Mouse (Mus musculus) granulocyte monocyte progenitor cell, adult 5-6 weeks (primary cell): ENCODE measurements around the gene Csad. TPM values are rescaled to one million over a fixed set of nuclear protein-coding genes. Genes with fewer than 3 reads are reported as not detected.

Experiments used
- ATAC-seq: replicated peaks from 2 replicates; pipeline ENCODE4 v1.8.0; 2016; ENCODE audit warnings: mild to moderate bottlenecking, moderate TSS enrichment, inconsistent platforms; ENCODE audit not compliant: poor library complexity, severe bottlenecking
- total RNA-seq, 2 experiments: library from RNA; stranded (forward) in 1 of 2; stranded (reverse) in 1 of 2; fragments of 200-712, 200-1000 nt in 1 of 2; fragments of >200 nt in 1 of 2; fragmentation: Nextera tagmentation in 1 of 2; gene quantifications; 2 replicates each; pipeline ENCODE4 v1.2.3; 2014 to 2017

The Csad gene
- total RNA-seq (2014; fragmentation: Nextera tagmentation) (17.0 and 18.1 TPM in 2 replicates), total RNA-seq (2017) (7.5 and 23.4 TPM in 2 replicates)

GRCm38 (mm10) chr15:102204674-102205505 is at the start of gene Csad:
TSS of gene Csad (minus strand) at chr15:102204724.
- ATAC-seq: no peak

DNA sequence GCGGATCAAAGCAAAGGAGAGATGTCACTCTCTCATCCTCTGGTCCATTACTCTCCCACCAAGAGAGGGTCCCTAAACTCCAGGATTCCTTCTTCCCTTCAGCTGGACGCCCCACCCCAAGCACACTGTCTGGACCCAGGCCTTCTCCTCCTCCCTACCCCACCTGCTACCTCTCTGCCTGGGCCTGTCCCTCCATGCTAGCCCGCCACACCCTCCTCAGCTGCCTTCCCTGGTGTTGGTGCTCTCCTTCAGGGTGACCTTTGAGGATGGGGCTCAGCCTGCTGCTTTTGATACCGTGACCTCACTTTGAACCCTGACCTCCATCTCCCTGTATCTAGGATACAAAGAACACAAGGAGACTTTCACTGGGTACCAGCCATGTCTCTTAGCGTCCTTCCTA is 46.0 kb upstream of the Csad start:
- ATAC-seq: no peak

DNA sequence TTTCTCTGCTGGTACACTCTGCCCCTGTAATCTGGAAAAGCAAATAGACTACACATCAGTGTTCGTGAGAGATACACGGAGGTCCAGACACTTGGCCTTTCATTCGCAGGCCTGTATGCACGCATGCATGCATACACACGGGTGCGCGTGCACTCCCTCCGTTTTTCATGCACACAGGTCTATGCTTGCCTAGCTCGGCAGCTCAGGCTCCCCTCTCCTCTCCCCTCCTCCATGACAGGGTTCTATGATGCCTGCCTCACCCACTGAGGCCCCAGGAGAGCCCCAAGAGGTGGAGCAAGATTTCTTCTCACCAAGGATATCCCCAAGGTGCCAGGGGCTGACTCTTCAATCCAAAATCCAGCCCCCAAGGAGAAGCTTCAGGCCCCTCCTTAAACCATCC is 45.4 kb upstream of the Csad start:
- ATAC-seq: no peak

- no peak for ATAC-seq
These were observed 44.7 kb upstream of the Csad start for GRCm38 (mm10) chr15:102249251-102249691.

- no peak for ATAC-seq
These were observed 44.3 kb upstream of the Csad start for GRCm38 (mm10) chr15:102248812-102249191.

GRCm38 (mm10) chr15:102248131-102248811 is 43.7 kb upstream of the Csad start:
- ATAC-seq: no peak

GRCm38 (mm10) chr15:102247252-102248130 is 43.0 kb upstream of the Csad start:
- ATAC-seq: peak; percentile 21

DNA sequence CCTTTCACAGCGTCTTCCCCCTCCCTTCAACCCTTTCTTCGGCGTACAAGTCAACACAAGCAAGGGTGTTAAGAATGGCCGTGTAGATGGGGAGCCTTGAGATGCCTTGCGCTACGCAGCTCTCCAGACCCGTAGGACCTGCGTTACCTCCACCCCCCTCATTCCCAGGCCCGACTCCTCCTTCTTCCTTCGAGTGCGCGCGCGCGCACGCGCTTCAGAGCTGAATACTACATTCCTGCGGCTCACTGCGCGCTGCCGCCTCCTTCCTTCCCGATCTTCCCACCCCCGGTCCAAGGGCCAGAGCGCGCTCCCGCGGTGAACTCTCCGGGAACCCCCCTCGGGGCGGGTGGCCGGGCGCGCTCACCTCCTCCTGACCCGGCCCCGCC is 42.3 kb upstream of the Csad start:
- ATAC-seq: peak; percentile 36

DNA sequence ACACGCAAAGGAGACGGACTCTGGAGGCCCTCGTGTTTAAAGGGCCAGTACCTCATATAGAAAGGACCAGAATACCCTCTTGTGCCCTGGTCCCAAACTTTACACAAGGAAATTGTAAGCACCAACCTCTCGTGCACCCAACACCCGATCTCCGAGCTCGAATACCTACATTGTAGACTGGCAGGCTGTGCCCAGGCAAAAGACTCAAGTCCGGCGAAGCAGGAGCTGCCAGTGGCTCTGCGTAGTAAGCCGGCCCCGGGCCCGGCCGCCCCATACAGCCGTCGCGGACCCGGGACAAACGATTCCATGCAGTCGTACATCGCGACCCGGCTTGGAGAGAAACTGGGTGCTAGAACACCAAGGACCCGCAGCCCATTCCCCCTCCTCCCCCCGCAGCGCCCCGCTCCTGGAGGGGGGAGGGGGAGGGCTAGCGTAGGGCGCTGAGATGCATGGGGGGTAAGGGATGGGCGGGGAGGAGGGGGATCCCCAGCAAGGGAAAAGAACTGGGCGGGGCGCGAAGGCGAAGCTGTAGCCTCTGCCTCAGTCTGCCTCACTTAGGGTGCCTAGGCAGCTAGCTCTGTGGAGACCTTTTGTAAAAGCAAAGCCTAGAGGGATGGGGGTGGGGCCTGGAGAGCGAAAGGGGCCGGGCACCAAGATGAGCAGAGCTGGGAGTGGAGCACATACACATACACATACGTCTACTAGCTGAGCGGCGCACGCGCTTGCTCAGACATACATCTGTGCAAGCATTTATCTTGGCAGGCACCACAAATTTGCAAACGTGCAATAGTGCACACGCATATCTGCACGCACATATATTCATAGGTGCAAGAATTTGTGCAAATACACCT is 41.6 kb upstream of the Csad start:
- ATAC-seq: peak; percentile 33

DNA sequence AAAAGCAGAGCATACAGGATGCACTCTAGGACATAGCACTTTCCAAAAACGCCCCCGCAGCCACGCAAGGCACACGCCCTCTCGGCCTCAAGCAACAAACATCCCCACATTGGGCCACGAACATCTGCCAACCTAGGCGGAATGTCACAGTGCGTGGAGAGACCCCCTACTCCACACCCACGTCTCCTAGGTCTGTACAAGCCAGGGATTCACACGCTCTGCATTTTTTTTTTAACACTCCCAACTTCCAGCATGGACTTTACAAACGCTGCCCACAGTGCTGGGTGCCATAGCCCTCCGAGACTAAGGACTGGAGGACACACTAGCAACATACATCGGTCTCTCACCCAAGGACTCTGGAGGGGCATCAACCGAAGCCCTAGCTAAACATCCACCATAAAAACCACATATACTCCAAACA is 40.9 kb upstream of the Csad start:
- ATAC-seq: no peak

- ATAC-seq: no peak
These were observed 40.0 kb upstream of the Csad start for GRCm38 (mm10) chr15:102244306-102245191.

DNA sequence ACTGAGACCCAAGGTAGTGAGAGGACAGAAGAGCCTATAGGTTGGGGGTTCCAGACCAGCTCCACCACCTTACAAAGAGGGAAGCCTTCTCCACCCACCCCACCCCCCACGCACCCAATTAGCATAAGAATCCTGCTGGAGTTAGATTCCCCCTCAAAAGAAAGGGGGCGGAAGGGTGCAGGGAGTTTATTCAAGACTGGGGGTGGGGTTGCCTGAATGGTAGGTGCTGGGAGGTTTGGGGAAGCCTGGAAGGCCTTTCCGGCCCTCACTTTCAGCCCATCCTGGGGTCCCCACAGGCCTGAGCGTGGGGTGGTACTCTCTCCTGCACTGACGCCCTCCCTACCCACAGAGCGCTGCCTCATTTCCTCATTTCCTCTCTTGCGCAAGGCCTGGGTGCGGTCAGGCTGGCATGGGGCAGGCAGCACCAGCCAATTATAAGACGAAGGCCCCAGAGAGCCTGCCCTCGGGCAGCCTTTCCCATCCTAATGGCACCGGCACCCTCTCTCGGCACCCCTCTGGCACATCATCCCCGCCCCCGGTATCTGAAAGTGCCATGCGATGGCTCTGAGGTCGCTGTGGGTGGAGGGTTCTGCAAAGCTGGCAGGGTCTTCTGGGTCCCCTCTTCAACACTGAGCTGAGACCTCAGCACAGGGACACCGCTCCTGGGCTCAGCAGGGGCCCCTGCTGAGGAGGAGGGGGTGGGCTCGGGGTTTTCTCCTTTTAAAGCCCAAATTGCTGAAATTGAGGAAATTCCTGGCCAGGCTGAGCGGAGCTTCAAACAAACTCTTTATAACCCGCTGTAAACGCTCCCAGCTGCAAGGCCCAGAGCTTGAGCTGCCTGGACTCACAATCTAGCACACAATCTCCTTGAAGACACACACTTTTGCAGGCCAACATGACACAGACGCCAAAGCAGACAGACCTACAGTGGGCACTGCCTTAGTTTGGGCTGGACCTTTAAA is 39.0 kb upstream of the Csad start:
- ATAC-seq: peak; percentile 72

GRCm38 (mm10) chr15:102242404-102243228 is 38.1 kb upstream of the Csad start:
- ATAC-seq: no peak

GRCm38 (mm10) chr15:102240607-102241006 is 36.1 kb upstream of the Csad start:
- no peak for ATAC-seq

GRCm38 (mm10) chr15:102239851-102240250 is 35.3 kb upstream of the Csad start:
- no peak for ATAC-seq

DNA sequence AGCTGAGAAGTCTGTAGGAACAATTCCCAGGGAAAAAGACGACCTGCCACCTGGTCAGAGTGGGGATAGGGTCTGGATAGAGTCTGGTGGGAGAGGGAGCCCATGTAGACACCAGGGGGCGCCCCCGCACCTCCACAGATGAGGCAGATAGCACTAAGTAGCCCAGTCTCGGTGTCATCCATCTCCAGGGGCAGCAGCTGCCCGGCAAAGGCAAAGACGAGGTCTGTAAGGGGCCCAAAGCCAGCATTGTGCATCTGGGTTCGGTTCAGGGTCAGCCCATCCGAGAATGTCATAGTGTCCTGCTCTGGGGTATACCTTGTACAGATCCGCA is 34.7 kb upstream of the Csad start:
- ATAC-seq: peak; percentile 36
